Mouse (Mus musculus) G1E (cell line): ENCODE measurements around the gene Cacna1c.

ENCODE experiments used
- CTCF ChIP-seq: IDR thresholded peaks from 2 replicates; pipeline ENCODE4 v1.5.1; 2012; ENCODE audit warnings: low read depth, low read length, inconsistent platforms, mixed read lengths
- GATA1 ChIP-seq: IDR thresholded peaks from 2 replicates; pipeline ENCODE4 v1.6.1; 2012; ENCODE audit warnings: borderline replicate concordance, low read length, inconsistent platforms, mixed read lengths
- GATA2 ChIP-seq: IDR thresholded peaks from 2 replicates; pipeline ENCODE4 v1.6.1; 2012; ENCODE audit warnings: low read depth, low read length, inconsistent platforms, borderline replicate concordance
- POLR2AphosphoS5 ChIP-seq: IDR thresholded peaks from 2 replicates; pipeline ENCODE4 v1.6.1; 2012; ENCODE audit warnings: low read depth, low read length, inconsistent platforms; ENCODE audit not compliant: insufficient replicate concordance
- TAL1 ChIP-seq: conservative IDR thresholded peaks from 2 replicates; pipeline ENCODE4 v1.6.1; 2012; ENCODE audit warnings: low read depth, low read length, inconsistent platforms, mixed read lengths

DNA sequence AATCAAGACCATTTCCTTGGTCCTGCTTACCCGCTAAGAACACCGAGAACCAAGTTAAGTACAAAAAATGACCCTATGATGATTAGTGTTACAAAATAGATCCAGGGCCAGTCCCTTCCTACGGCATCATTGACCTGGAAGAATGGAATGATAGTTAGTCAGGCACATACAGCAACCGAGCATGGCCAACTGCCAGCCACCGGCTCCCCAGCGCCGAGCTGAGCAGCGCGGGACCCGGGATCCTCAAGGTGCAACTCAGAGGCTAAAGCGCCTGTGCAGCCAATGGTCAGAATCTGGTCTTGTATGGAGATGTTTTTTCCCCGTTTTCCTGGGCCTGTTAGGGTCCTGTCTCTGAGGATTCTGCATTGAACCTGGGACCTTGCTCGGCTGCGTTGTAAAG, 454.4 kb downstream of the Cacna1c start:
- TF ChIP-seq CTCF = no peak
- TF ChIP-seq GATA1 = no peak
- TF ChIP-seq GATA2 = no peak
- TF ChIP-seq POLR2AphosphoS5 = no peak
- TF ChIP-seq TAL1 = no peak
